Mouse (Mus musculus): ENCODE data around the gene Scgb2b3. TPM values are rescaled to one million over a fixed set of nuclear protein-coding genes. Genes with fewer than 3 reads are reported as not detected.

Scgb2b3 gene
- not detected in 2 replicates for polyA plus RNA-seq (2012; rRNA removed)

DNA sequence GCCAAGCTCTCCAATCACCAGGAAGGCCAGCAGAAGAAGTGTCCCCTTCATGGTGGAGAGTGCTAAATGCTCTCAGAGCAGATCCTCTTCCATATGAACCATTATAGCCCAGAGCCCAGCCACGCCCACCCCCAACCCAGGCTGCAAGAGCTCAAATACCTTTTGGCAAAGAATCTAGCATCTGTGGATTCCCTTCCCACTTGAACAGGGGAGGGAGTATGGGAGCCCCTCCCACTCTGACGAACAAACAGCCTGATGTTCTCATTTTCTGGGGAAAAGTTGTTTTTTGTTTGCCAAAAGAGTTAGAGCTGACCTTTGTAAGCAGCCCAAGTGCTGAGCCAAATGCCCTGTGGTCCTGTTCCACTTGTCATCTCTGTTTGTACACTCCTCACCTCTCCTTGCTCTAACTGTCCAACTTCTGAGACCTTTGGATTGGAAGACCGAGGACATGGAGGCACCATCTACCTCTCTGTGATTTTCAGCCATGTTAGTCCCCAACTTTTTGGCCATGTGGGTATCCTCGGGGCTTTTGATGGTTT is at the start of gene Scgb2b3:
Scgb2b3 (minus strand) TSS at position 51 of the 539 bp plus-strand sequence.

DNA sequence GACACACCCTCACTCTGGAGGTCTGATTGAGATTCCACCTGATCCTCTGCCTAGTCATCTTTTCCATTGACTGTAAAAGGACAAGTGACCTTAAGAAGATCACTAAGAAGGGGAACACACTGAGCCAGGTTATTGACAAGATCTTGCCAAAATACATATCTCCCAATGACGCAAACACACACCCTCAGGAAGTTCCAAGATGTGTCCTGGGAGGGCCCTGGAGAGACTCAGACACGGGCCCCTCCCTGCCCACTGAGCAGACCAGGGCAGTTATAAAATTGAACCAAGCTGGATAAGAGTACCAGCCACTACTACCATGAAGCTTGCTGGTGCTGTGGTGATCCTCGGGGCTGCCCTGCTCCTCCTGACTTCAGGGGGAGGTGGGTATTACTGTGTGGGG is 13.4 kb upstream of the Scgb2b3 start, which contains the start of gene Scgb1b3:
Scgb1b3 (plus strand) TSS at position 301 of the 400 bp plus-strand sequence.

Other genes with a start within 250 kb of the Scgb2b3 start
- 17.8 and 20.1 TPM in 2 replicates for gene Hpn, start 246.8 kb downstream of the Scgb2b3 start, polyA plus RNA-seq (2012; rRNA removed)
- 41.7 and 53.9 TPM in 2 replicates for gene Scn1b, start 235.1 kb downstream of the Scgb2b3 start, polyA plus RNA-seq (2012; rRNA removed)
- gene Gramd1a, start 206.2 kb downstream of the Scgb2b3 start, polyA plus RNA-seq (2012; rRNA removed): 237 and 249 TPM in 2 replicates
- gene Scgb2b2, start 71.6 kb downstream of the Scgb2b3 start, polyA plus RNA-seq (2012; rRNA removed): not detected in 2 replicates
- gene Scgb1b2, start 70.3 kb downstream of the Scgb2b3 start, polyA plus RNA-seq (2012; rRNA removed): not detected in 2 replicates
- not detected in 2 replicates for gene Scgb1b3, start 13.5 kb upstream of the Scgb2b3 start, polyA plus RNA-seq (2012; rRNA removed)

Measured in ovary, adult 2 months (tissue).